Mouse (Mus musculus) liver, postnatal 0 days (tissue): ENCODE measurements around the gene Pten.

Experiments used
- CTCF ChIP-seq: sonication (generic); IDR thresholded peaks from 2 replicates; pipeline ENCODE4 v1.5.1; 2016; ENCODE audit warnings: antibody characterized with exemption, low read depth
- EP300 ChIP-seq: IDR thresholded peaks from 2 replicates; pipeline ENCODE4 v1.6.1; 2016; ENCODE audit warnings: antibody characterized with exemption, low read depth, mild to moderate bottlenecking

DNA sequence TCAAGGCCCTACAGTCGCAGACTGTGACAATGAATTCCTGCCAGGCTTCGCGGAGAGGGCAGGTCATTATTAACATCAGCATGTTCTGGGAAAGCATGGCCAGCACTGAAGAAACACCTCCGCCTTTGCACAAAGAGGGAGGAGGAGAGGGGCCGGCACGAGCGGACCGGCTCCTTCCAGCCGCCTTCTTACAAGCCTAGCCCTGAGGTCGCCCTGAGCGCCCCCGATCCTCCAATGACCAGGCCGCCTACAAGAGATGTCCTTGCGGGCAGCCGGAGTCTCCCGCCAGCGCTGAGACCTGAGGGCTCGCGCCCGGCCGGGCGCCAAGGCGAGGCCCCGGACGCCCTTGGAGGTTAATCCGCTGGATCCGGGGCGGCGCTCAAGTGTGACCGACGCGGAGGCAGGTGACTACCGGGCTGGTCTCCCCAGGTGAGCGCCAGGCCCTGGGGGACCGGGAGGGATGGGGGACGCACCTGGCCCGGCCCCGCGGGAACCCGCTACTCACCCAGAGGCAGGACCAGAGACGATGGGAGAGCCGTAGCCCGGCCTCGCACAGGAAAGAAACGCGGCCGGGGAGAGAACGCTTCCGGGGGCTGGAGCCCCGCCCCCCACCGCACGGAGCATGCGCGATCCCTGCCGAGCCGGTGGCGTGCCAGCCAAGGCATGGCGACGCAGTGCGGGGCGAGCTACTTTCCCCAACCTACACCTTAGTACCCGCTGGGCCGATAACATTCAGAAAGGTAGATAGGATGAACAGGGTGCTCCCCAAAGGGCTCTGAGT lies 45.3 kb upstream of the Pten start:
- TF ChIP-seq CTCF: no peak
- no peak for TF ChIP-seq EP300
